Mouse (Mus musculus) C3H10T1/2 (cell line): Measurements from ENCODE around the gene Zcrb1. TPM values are rescaled to one million over a fixed set of nuclear protein-coding genes. Genes with fewer than 3 reads are reported as not detected.

Source experiments
- polyA plus RNA-seq, 2 experiments: library from polyadenylated mRNA; unstranded; fragments of >200 nt; fragmentation: generic; extraction: Trizol; gene quantifications; one replicate each; pipeline ENCODE4 v1.2.1; 2012; ENCODE audit warnings: missing spikeins in 2 of 2

Gene Zcrb1
- polyA plus RNA-seq = 10 to 100 TPM; 32.6 to 82.1 TPM

GRCm38 (mm10) chr15:93397826-93398698 is at the start of gene Zcrb1, which contains the start of gene Pphln1:
Zcrb1 (minus strand) TSS chr15:93398334.
Pphln1 (plus strand) TSS chr15:93398350.

DNA sequence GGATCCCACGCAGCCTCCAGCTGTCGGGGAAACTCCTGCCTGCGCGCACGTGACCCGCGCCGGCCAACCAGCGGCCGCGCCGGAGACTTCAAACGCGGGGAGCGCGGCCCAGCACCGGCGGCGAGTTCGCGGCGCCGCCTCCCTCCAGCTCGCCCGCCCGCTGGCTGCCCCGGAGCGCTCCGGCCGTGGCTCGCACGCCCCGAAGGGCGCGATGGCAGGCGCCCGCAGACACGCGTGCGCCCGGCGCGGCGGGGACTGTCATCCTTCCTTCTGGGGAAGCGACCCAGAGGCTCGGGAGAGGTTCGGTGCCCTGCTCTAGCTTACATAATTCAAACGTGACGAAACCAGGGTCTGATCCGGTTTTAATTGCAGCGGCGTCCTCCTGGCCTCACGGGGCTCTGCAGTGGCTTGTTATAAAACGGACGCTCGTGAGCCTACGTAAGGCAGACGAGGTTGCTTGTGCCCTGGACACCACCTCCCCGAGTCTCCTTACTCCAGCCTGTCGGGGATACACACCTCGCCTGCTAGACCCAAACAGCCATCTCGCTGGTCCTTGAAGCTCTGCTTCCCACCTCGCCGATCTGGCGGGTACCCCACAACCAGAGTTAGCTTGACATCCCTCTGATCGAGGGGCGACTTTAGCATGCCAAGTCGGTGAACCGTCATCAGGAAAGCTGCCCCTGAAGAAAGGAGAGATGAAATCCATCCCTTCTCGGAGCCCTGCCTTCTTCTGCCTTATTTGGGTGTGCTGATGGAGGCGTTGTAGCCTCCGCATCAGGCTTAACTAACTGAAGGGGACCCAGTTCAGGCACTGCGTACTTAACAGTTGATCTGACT is 61.0 kb downstream of the Zcrb1 start, which contains the start of gene Yaf2:
TSS of gene Yaf2 (minus strand) at position 11 of the 837 bp plus-strand sequence.

Other genes with a start within 250 kb of the Zcrb1 start
- gene Gxylt1, start 123.2 kb downstream of the Zcrb1 start, polyA plus RNA-seq = 1 to 10 TPM in 1 of 2 experiments, under 1 TPM in 1; 0.75 to 5.1 TPM
- 10 to 100 TPM in 1 of 2 experiments, 1 to 10 TPM in 1; 4.9 to 13.2 TPM for gene Yaf2, start 61.4 kb downstream of the Zcrb1 start, polyA plus RNA-seq
- gene Pphln1, start within 50 bp of the Zcrb1 start, polyA plus RNA-seq = 10 to 100 TPM in 1 of 2 experiments, 1 to 10 TPM in 1; 5.5 to 11.3 TPM
- gene Prickle1, start 197.6 kb upstream of the Zcrb1 start, polyA plus RNA-seq = under 1 TPM; 0.05 to 0.72 TPM